In the genomic region with DNA sequence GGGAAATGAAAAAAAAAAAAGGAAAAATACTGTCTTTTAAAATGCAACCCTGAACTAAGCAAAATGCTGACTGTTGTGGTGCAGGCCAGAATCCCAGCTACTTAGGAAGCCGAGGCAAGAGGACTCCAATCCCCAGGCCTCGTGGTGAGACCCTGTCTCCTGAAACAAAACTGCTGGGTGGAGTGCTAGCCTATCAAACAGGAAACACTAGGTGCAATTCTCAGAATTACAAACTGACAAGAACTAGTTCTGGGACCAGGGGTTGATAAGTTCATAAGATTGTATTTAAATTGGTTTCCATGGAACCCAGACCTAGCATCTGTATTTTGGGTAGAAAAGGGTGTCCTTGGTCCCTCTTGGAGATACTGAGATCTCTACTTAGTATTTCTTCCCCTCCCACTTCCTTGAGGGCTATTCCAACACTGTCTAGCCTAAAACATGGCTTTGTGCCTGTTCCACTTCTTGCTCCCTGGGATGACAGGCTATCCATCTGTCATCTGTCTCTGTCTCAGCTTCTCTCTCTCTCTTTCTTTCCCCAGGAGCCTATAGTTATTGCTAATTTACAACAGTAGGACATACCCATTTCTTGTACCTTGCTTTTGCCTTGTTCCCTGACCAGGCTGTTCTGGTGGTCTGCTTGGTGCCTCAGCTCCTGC, we compare ENCODE assay signal across 21 mouse cellular contexts. TPM values are rescaled to one million over a fixed set of nuclear protein-coding genes. Genes with fewer than 3 reads are reported as not detected.
A peak's percentile ranks its signal among the peaks of the same experiment; 100 is the strongest.
DNase-seq lines count a peak whose midpoint lies in the region; ATAC-seq and TF ChIP-seq lines count a peak whose summit lies in the region.
"Had no signal": no experiment of that assay in that cellular context is flagged by ENCODE, and none has a peak within 500 bp of the region (broad histone marks: within the 10 kb centered on the region; RNA-seq: fewer than 3 reads in every experiment).

No protein-coding gene starts in this region.

- no peak overlapping the region for H3K9ac ChIP-seq in liver, embryonic 13.5 days
- no peak overlapping the region for H3K9ac ChIP-seq in forebrain, postnatal 0 days
- H3K9ac ChIP-seq: embryonic facial prominence, embryonic 15.5 days; heart, embryonic 15.5 days; lung, embryonic 14.5 days had no signal

- H3K27me3 ChIP-seq in G1E (ENCODE audit: insufficient read depth, low read length): no peaks in the 10 kb centered on the region
- no peaks in the 10 kb centered on the region for H3K27me3 ChIP-seq in liver, embryonic 13.5 days
- H3K27me3 ChIP-seq in forebrain, postnatal 0 days (ENCODE audit: insufficient read depth, low read length): no peaks in the 10 kb centered on the region
- H3K27me3 ChIP-seq in forebrain, embryonic 10.5 days (ENCODE audit: poor library complexity, severe bottlenecking): no peaks in the 10 kb centered on the region
- H3K27me3 ChIP-seq: embryonic facial prominence, embryonic 15.5 days; heart, embryonic 15.5 days had no signal

- H3K4me1 ChIP-seq in G1E (ENCODE audit: insufficient read depth, low read depth, low read length): no peaks in the 10 kb centered on the region
- peaks cover 6% of the 10 kb centered on the region; the same call in 1 of the 2 replicates for H3K4me1 ChIP-seq in liver, embryonic 13.5 days (replicated peaks)
- no peaks in the 10 kb centered on the region for H3K4me1 ChIP-seq in forebrain, postnatal 0 days (ENCODE audit: insufficient read depth)
- H3K4me1 ChIP-seq in forebrain, embryonic 10.5 days: no peaks in the 10 kb centered on the region
- H3K4me1 ChIP-seq: embryonic facial prominence, embryonic 15.5 days; heart, embryonic 15.5 days; hindbrain, embryonic 10.5 days had no signal

- ATAC-seq in G1E (ENCODE audit: extremely low read depth, insufficient number of reproducible peaks, low FRiP score, poor library complexity, severe bottlenecking): peak; percentile 52
- ATAC-seq in liver, embryonic 13.5 days (ENCODE audit: low read depth): peak; percentile 60
- no peak for ATAC-seq in forebrain, postnatal 0 days
- ATAC-seq: hindbrain, postnatal 0 days had no signal

- no peak overlapping the region for H3K4me2 ChIP-seq in liver, embryonic 13.5 days
- H3K4me2 ChIP-seq in forebrain, postnatal 0 days (ENCODE audit: low read depth): no peak overlapping the region
- H3K4me2 ChIP-seq: embryonic facial prominence, embryonic 15.5 days; heart, embryonic 15.5 days; lung, embryonic 14.5 days; midbrain, embryonic 11.5 days had no signal

- H3K36me3 ChIP-seq in G1E (replicated peaks): no peaks in the 10 kb centered on the region
- H3K36me3 ChIP-seq in liver, embryonic 13.5 days: no peaks in the 10 kb centered on the region
- no peaks in the 10 kb centered on the region for H3K36me3 ChIP-seq in forebrain, postnatal 0 days (ENCODE audit: insufficient read depth)
- no peaks in the 10 kb centered on the region for H3K36me3 ChIP-seq in forebrain, embryonic 10.5 days (replicated peaks)
- H3K36me3 ChIP-seq: embryonic facial prominence, embryonic 15.5 days; heart, embryonic 15.5 days; hindbrain, embryonic 10.5 days had no signal

- no peak overlapping the region for H3K27ac ChIP-seq in liver, embryonic 13.5 days
- no peak overlapping the region for H3K27ac ChIP-seq in forebrain, postnatal 0 days (ENCODE audit: low read depth, low read length)
- H3K27ac ChIP-seq in forebrain, embryonic 10.5 days: no peak overlapping the region
- H3K27ac ChIP-seq: embryonic facial prominence, embryonic 15.5 days; heart, adult 2 months; heart, embryonic 15.5 days; hindbrain, embryonic 10.5 days; hindbrain, postnatal 0 days; stomach, postnatal 0 days had no signal

- H3K9me3 ChIP-seq in G1E (replicated peaks): no peaks in the 10 kb centered on the region
- no peaks in the 10 kb centered on the region for H3K9me3 ChIP-seq in liver, embryonic 13.5 days (replicated peaks)
- no peaks in the 10 kb centered on the region for H3K9me3 ChIP-seq in forebrain, postnatal 0 days (ENCODE audit: low read length)
- peaks cover 11% of the 10 kb centered on the region; the same call in 1 of the 2 replicates for H3K9me3 ChIP-seq in forebrain, embryonic 10.5 days
- H3K9me3 ChIP-seq: embryonic facial prominence, embryonic 15.5 days; heart, embryonic 15.5 days had no signal

- no peak overlapping the region for H3K4me3 ChIP-seq in G1E (ENCODE audit: low read depth, low read length)
- H3K4me3 ChIP-seq in liver, embryonic 13.5 days (replicated peaks): no peak overlapping the region
- H3K4me3 ChIP-seq in forebrain, postnatal 0 days (ENCODE audit: low read depth, low read length): no peak overlapping the region
- no peak overlapping the region for H3K4me3 ChIP-seq in forebrain, embryonic 10.5 days
- H3K4me3 ChIP-seq: embryonic facial prominence, embryonic 15.5 days; heart, adult 2 months; heart, embryonic 15.5 days; hindbrain, embryonic 10.5 days had no signal

- 5% methylated on average over 2 of the region's 2 CpGs for WGBS in liver, embryonic 13.5 days (ENCODE audit: insufficient replicate concordance)
- 70% methylated on average over 2 of the region's 2 CpGs for WGBS in forebrain, postnatal 0 days
- 68% methylated on average over 2 of the region's 2 CpGs for WGBS in forebrain, embryonic 10.5 days

- DNase-seq in G1E (ENCODE audit: low spot score): no peak
- peak; percentile 13 for DNase-seq in c-Kit-positive CD71-positive TER-119-negative erythroid progenitor cells, embryonic 14.5 days (ENCODE audit: low read depth)
- peak; percentile 43 to 73 for DNase-seq in cerebellum, postnatal 14 days
- peak; percentile 1 for DNase-seq in liver, embryonic 13.5 days
- DNase-seq in spleen, postnatal 10 days (ENCODE audit: low spot score in 2 of 2): no peak
- DNase-seq in forebrain, postnatal 0 days: no peak
- no peak for DNase-seq in spleen, postnatal 36 days (ENCODE audit: low spot score in 2 of 2)
- DNase-seq in forebrain, embryonic 10.5 days (ENCODE audit: extremely low spot score, low spot score): no peak
- DNase-seq: adrenal gland, postnatal 14 days; gastrocnemius, postnatal 25 days; heart, adult 2 months; kidney, adult 11 months; lung, embryonic 14.5 days; lung, postnatal 4 days; right cerebral cortex, postnatal 25 days had no signal

- TF ChIP-seq CTCF in G1E (IDR thresholded peaks at IDR 0.05; ENCODE audit: low read depth, low read length): no peak
- no peak for TF ChIP-seq CTCF in forebrain, postnatal 0 days (IDR thresholded peaks at IDR 0.05; ENCODE audit: low read depth)

RNA-seq across cellular contexts. Expression of a gene that starts 24.5 kb away (rescaled TPM):
- total RNA-seq in G1E (2014; fragmentation: Nextera tagmentation) (6.1 and 19.4 TPM in 2 replicates), G1E (2017) (25.4 and 34.1 TPM in 2 replicates)
- 1.2 and 3.6 TPM in 2 replicates for polyA plus RNA-seq in G1E (2012)
- polyA plus RNA-seq in liver, embryonic 13.5 days (2015; fragmentation: Nextera tagmentation; extraction: Ambion mirVana): 13.4 and 21.0 TPM in 2 replicates
- total RNA-seq in forebrain, postnatal 0 days (2014; rRNA removed): 60.2 and 63.4 TPM in 2 replicates
- 31.2 and 37.1 TPM in 2 replicates for polyA plus RNA-seq in forebrain, postnatal 0 days (2015; fragmentation: Nextera tagmentation; extraction: Ambion mirVana)
- 42.6 and 43.1 TPM in 2 replicates for polyA plus RNA-seq in forebrain, embryonic 10.5 days (2016; fragmentation: Nextera tagmentation; extraction: Ambion mirVana)

Comparison
In these comparisons a context has a peak if more than half of its experiments do, and no peak if none do; other contexts are left out.
1. DNase-seq: peak in c-Kit-positive CD71-positive TER-119-negative erythroid progenitor cells, embryonic 14.5 days (single experiment), cerebellum, postnatal 14 days (2 of 2) and liver, embryonic 13.5 days (single experiment); none in G1E (single experiment), spleen, postnatal 10 days (0 of 2), forebrain, postnatal 0 days (single experiment), spleen, postnatal 36 days (0 of 2) and forebrain, embryonic 10.5 days (single experiment).